Mouse (Mus musculus): ENCODE measurements at regions not wholly inside any gene's neighbourhood (a gene's known extent, or its start where the extent isn't known, plus 50 kb on each side); places are given as distances from the start of the nearest gene placed in this dataset.

DNA sequence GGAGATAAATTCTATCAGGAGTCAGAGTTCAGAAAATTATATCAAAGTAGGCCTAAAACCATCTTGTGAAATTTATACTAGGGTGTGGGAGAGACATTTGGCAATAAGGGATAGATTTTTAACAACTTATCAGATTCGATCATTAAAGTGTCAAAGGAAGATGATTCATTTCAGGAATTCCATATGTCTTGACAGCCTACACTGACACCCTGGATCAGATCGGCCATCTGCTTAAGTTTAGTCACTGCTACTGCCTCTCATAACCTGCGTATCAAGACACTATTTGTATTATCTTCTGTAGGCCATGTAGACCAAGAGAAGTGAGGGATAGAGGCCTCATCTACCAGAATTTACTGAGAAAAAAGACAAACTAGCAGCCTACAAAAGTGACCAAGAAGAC is 277.2 kb downstream of the Zfp619 start:
- Histone ChIP-seq H3K9me3 (ENCODE audit: control insufficient read depth, insufficient read depth, low read depth, low read length) (no peaks in the 10 kb centered on the region), H3K4me3 (ENCODE audit: insufficient read depth in 1 of 2, low read depth in 1 of 2, low read length in 2 of 2, poor library complexity in 1 of 2, severe bottlenecking in 1 of 2) (no peak overlapping the region), H3K27ac (ENCODE audit: insufficient read depth, low read depth, low read length, poor library complexity, severe bottlenecking) (no peak overlapping the region), H3K9ac (ENCODE audit: insufficient read depth, low read depth, low read length, poor library complexity, severe bottlenecking) (no peak overlapping the region), H3K4me1 (ENCODE audit: control insufficient read depth in 2 of 2, insufficient read depth in 2 of 2, low read length in 2 of 2, poor library complexity in 1 of 2) (no peaks in the 10 kb centered on the region), H3K36me3 (ENCODE audit: control insufficient read depth, insufficient read depth, low read length, poor library complexity, severe bottlenecking) (no peaks in the 10 kb centered on the region)
- in situ Hi-C loops (cut with MboI; ENCODE audit: low sequenced_read_pairs in 2 of 2, unreplicated experiment in 2 of 2) = no loop called here
- DNase-seq (ENCODE audit: low read depth, low spot score) = no peak
- TF ChIP-seq HCFC1 (IDR thresholded peaks at IDR 0.05; ENCODE audit: borderline replicate concordance, insufficient read depth, low read length) = no peak
- no peak for TF ChIP-seq ZC3H11A (IDR thresholded peaks at IDR 0.05; ENCODE audit: borderline replicate concordance, low read depth, low read length)
- TF ChIP-seq CHD2 (IDR thresholded peaks at IDR 0.05; ENCODE audit: low read depth, low read length) = no peak
- no peak for TF ChIP-seq MAFK (IDR thresholded peaks at IDR 0.05; ENCODE audit: insufficient read depth, low read depth, low read length)
- no peak for TF ChIP-seq ZNF384 (IDR thresholded peaks at IDR 0.05; ENCODE audit: low read depth, low read length)

DNA sequence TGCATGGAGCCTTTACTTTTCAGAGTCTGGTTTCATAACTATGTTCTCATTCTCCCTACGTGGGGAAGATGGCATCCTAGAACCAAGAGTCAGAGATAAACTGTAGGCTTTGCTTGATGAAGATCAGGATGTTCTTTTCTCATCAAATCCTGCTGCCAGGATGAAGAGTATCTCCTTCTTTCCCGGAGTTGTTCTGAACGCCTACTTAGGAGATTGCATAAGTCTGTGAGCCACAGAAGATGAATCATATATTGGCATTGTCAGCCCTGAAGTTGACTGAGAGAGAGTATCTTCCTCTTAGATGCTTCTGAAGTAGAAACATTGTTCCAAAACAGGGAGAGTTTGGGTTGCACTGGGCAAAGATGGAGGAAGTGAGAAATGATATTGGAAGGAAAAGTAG is 286.7 kb downstream of the Zfp619 start:
- no peak overlapping the region for H3K4me3 ChIP-seq (ENCODE audit: insufficient read depth in 1 of 2, low read depth in 1 of 2, low read length in 2 of 2, poor library complexity in 1 of 2, severe bottlenecking in 1 of 2)
- TF ChIP-seq ZC3H11A (IDR thresholded peaks at IDR 0.05; ENCODE audit: borderline replicate concordance, low read depth, low read length) = no peak
- no peak overlapping the region for H3K9ac ChIP-seq (ENCODE audit: insufficient read depth, low read depth, low read length, poor library complexity, severe bottlenecking)
- no peaks in the 10 kb centered on the region for H3K4me1 ChIP-seq (ENCODE audit: control insufficient read depth in 2 of 2, insufficient read depth in 2 of 2, low read length in 2 of 2, poor library complexity in 1 of 2)
- no peaks in the 10 kb centered on the region for H3K36me3 ChIP-seq (ENCODE audit: control insufficient read depth, insufficient read depth, low read length, poor library complexity, severe bottlenecking)
- no peak for DNase-seq (ENCODE audit: low read depth, low spot score)
- in situ Hi-C loops (cut with MboI; ENCODE audit: low sequenced_read_pairs in 2 of 2, unreplicated experiment in 2 of 2) = no loop called here
- no peak overlapping the region for H3K27ac ChIP-seq (ENCODE audit: insufficient read depth, low read depth, low read length, poor library complexity, severe bottlenecking)
- no peaks in the 10 kb centered on the region for H3K9me3 ChIP-seq (ENCODE audit: control insufficient read depth, insufficient read depth, low read depth, low read length)

DNA sequence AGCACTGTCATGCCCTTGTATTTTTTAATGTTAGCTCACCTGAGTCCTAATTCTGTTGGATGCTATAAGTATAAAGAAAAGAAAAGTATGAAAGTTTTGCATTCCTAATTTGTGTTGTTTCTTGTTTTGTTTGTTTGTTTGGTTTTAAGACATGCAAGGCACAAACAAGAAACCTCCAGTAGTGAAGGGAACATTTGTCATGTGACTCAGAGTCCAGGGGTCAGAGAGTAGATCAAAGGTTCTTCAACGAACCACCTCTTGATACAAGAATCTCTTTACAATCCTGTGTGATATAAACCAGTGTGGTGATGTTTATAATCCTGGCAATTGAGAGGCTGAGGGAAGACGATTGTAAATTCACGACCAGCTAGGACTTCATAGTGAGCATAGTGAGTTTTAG is 300.5 kb downstream of the Zfp619 start:
- H3K4me3 ChIP-seq (ENCODE audit: insufficient read depth in 1 of 2, low read depth in 1 of 2, low read length in 2 of 2, poor library complexity in 1 of 2, severe bottlenecking in 1 of 2) = no peak overlapping the region
- H3K4me1 ChIP-seq (ENCODE audit: control insufficient read depth in 2 of 2, insufficient read depth in 2 of 2, low read length in 2 of 2, poor library complexity in 1 of 2) = no peaks in the 10 kb centered on the region
- H3K9me3 ChIP-seq (ENCODE audit: control insufficient read depth, insufficient read depth, low read depth, low read length) = no peaks in the 10 kb centered on the region
- TF ChIP-seq MAFK (IDR thresholded peaks at IDR 0.05; ENCODE audit: insufficient read depth, low read depth, low read length) (no peak), ZC3H11A (IDR thresholded peaks at IDR 0.05; ENCODE audit: borderline replicate concordance, low read depth, low read length) (no peak), CHD2 (IDR thresholded peaks at IDR 0.05; ENCODE audit: low read depth, low read length) (no peak), ZNF384 (IDR thresholded peaks at IDR 0.05; ENCODE audit: low read depth, low read length) (no peak), HCFC1 (IDR thresholded peaks at IDR 0.05; ENCODE audit: borderline replicate concordance, insufficient read depth, low read length) (no peak)
- no peak overlapping the region for H3K27ac ChIP-seq (ENCODE audit: insufficient read depth, low read depth, low read length, poor library complexity, severe bottlenecking)
- in situ Hi-C loops (cut with MboI; ENCODE audit: low sequenced_read_pairs in 2 of 2, unreplicated experiment in 2 of 2) = no loop called here
- no peak for DNase-seq (ENCODE audit: low read depth, low spot score)
- no peaks in the 10 kb centered on the region for H3K36me3 ChIP-seq (ENCODE audit: control insufficient read depth, insufficient read depth, low read length, poor library complexity, severe bottlenecking)
- no peak overlapping the region for H3K9ac ChIP-seq (ENCODE audit: insufficient read depth, low read depth, low read length, poor library complexity, severe bottlenecking)

DNA sequence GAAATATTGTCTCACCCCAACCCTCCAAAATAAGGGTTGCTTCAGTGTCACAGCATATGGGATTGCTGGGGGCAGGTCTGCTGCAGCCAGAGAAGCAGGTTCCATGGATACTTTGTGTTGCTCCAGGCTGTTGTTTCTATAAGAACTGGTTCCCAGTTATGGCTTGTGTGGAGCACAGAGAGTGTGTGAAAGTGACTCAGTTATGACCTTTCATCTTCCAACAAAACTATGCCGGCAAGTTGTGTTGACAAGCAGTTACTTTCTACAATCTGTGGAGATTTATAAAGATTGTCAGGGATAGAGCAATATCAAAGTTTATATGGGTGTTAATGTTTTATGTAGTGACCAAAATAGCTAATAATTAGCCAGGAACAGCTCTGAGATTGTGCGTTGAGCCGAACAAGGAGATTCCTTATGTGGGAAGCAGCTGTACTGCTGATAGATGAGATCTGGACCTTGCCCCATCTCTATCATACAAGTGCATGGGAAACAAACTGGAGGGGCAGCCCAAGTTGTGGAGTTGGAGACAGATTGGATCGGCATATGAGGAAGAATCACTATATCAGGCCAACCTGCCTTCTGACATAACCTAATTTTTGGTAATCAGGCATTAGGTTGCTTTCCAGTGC is 305.1 kb downstream of the Zfp619 start:
- Histone ChIP-seq H3K27ac (ENCODE audit: insufficient read depth, low read depth, low read length, poor library complexity, severe bottlenecking) (no peak overlapping the region), H3K9me3 (ENCODE audit: control insufficient read depth, insufficient read depth, low read depth, low read length) (no peaks in the 10 kb centered on the region), H3K4me1 (ENCODE audit: control insufficient read depth in 2 of 2, insufficient read depth in 2 of 2, low read length in 2 of 2, poor library complexity in 1 of 2) (no peaks in the 10 kb centered on the region), H3K9ac (ENCODE audit: insufficient read depth, low read depth, low read length, poor library complexity, severe bottlenecking) (no peak overlapping the region), H3K36me3 (ENCODE audit: control insufficient read depth, insufficient read depth, low read length, poor library complexity, severe bottlenecking) (no peaks in the 10 kb centered on the region), H3K4me3 (ENCODE audit: insufficient read depth in 1 of 2, low read depth in 1 of 2, low read length in 2 of 2, poor library complexity in 1 of 2, severe bottlenecking in 1 of 2) (no peak overlapping the region)
- TF ChIP-seq HCFC1 (IDR thresholded peaks at IDR 0.05; ENCODE audit: borderline replicate concordance, insufficient read depth, low read length) = no peak
- TF ChIP-seq ZC3H11A (IDR thresholded peaks at IDR 0.05; ENCODE audit: borderline replicate concordance, low read depth, low read length) = no peak
- TF ChIP-seq ZNF384 (IDR thresholded peaks at IDR 0.05; ENCODE audit: low read depth, low read length) = no peak
- no peak for TF ChIP-seq CHD2 (IDR thresholded peaks at IDR 0.05; ENCODE audit: low read depth, low read length)
- TF ChIP-seq MAFK (IDR thresholded peaks at IDR 0.05; ENCODE audit: insufficient read depth, low read depth, low read length) = no peak
- DNase-seq (ENCODE audit: low read depth, low spot score) = no peak
- in situ Hi-C loops (cut with MboI; ENCODE audit: low sequenced_read_pairs in 2 of 2, unreplicated experiment in 2 of 2) = no loop called here

DNA sequence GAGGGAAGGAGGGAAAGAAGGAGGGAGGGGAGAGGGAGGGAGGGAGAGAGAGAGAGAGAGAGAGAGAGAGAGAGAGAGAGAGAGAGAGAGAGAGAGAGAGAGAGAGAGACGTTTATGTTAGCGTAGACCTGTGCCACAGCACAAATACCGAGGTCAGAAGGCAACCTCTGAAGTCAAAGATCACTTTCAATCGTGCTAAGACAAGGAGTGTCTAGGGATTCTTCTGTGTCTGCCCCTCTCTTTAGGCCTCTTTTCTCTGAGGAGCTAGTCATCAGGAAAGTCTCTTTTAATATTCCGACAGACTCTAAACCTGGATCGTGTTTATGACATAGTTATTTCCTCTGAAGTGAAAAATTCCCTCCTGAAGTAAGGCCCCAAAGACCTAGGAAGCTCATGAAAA is 310.8 kb downstream of the Zfp619 start:
- H3K9ac ChIP-seq (ENCODE audit: insufficient read depth, low read depth, low read length, poor library complexity, severe bottlenecking) = no peak overlapping the region

More for the DNA sequence above, 310.8 kb downstream of the Zfp619 start:
- Histone ChIP-seq H3K4me1 (ENCODE audit: control insufficient read depth in 2 of 2, insufficient read depth in 2 of 2, low read length in 2 of 2, poor library complexity in 1 of 2) (no peaks in the 10 kb centered on the region), H3K4me3 (ENCODE audit: insufficient read depth in 1 of 2, low read depth in 1 of 2, low read length in 2 of 2, poor library complexity in 1 of 2, severe bottlenecking in 1 of 2) (no peak overlapping the region), H3K27ac (ENCODE audit: insufficient read depth, low read depth, low read length, poor library complexity, severe bottlenecking) (no peak overlapping the region), H3K36me3 (ENCODE audit: control insufficient read depth, insufficient read depth, low read length, poor library complexity, severe bottlenecking) (no peaks in the 10 kb centered on the region), H3K9me3 (ENCODE audit: control insufficient read depth, insufficient read depth, low read depth, low read length) (no peaks in the 10 kb centered on the region)
- in situ Hi-C loops (cut with MboI; ENCODE audit: low sequenced_read_pairs in 2 of 2, unreplicated experiment in 2 of 2) = no loop called here
- no peak for DNase-seq (ENCODE audit: low read depth, low spot score)
- TF ChIP-seq HCFC1 (IDR thresholded peaks at IDR 0.05; ENCODE audit: borderline replicate concordance, insufficient read depth, low read length) (no peak), ZC3H11A (IDR thresholded peaks at IDR 0.05; ENCODE audit: borderline replicate concordance, low read depth, low read length) (no peak), MAFK (IDR thresholded peaks at IDR 0.05; ENCODE audit: insufficient read depth, low read depth, low read length) (no peak), ZNF384 (IDR thresholded peaks at IDR 0.05; ENCODE audit: low read depth, low read length) (no peak), CHD2 (IDR thresholded peaks at IDR 0.05; ENCODE audit: low read depth, low read length) (no peak)
